ENCODE assay signal across 40 mouse cellular contexts in genomic region chr6:149103451-149103850, GRCm38 (mm10). TPM values are rescaled to one million over a fixed set of nuclear protein-coding genes. Genes with fewer than 3 reads are reported as not detected.
"Had no signal": no experiment of that assay in that cellular context is flagged by ENCODE, and none has a peak within 500 bp of the region (broad histone marks: within the 10 kb centered on the region; RNA-seq: fewer than 3 reads in every experiment).

No protein-coding gene starts in this region.

- H3K9me3 ChIP-seq: heart, embryonic 10.5 days; heart, embryonic 12.5 days; hindbrain, embryonic 10.5 days; hindbrain, embryonic 12.5 days; intestine, embryonic 15.5 days; limb, embryonic 10.5 days; limb, embryonic 12.5 days; liver, embryonic 13.5 days had no signal

- DNase-seq: gastrocnemius, adult 2 months; gastrocnemius, postnatal 10 days; gastrocnemius, postnatal 25 days; heart, adult 18-20 months; heart, postnatal 10 days; heart, postnatal 4 days; kidney, adult 18-20 months; kidney, adult 8-10 months; kidney, postnatal 10 days; kidney, postnatal 25 days; kidney, postnatal 4 days; liver; liver, embryonic 13.5 days had no signal

- H3K4me1 ChIP-seq: heart, embryonic 12.5 days; intestine, embryonic 15.5 days; liver, embryonic 13.5 days had no signal

- H3K27me3 ChIP-seq: heart, embryonic 12.5 days; hindbrain, embryonic 12.5 days; intestine, embryonic 15.5 days; limb, embryonic 12.5 days had no signal

- ATAC-seq: hindbrain, embryonic 16.5 days; inflammation-experienced regulatory T-cells, adult 6 months; intestine, embryonic 15.5 days; intestine, postnatal 0 days had no signal

- H3K9ac ChIP-seq: heart, embryonic 12.5 days; hindbrain, embryonic 12.5 days; hindbrain, embryonic 14.5 days; intestine, embryonic 15.5 days; limb, embryonic 12.5 days; liver, embryonic 13.5 days had no signal

- H3K27ac ChIP-seq: gastrocnemius, adult 2 months; heart, embryonic 10.5 days; hindbrain, embryonic 10.5 days; hindbrain, embryonic 12.5 days; hindbrain, embryonic 14.5 days; intestine, embryonic 15.5 days; layer of hippocampus, adult 2 months; left cerebral cortex, adult 2 months; limb, embryonic 10.5 days; limb, embryonic 12.5 days; liver, embryonic 13.5 days had no signal

- H3K4me3 ChIP-seq: gastrocnemius, adult 2 months; heart, embryonic 10.5 days; heart, embryonic 12.5 days; hindbrain, embryonic 10.5 days; hindbrain, embryonic 12.5 days; intestine, embryonic 15.5 days; layer of hippocampus, adult 2 months; left cerebral cortex, adult 2 months; limb, embryonic 10.5 days; limb, embryonic 12.5 days; liver, embryonic 13.5 days had no signal

- H3K4me2 ChIP-seq: heart, embryonic 12.5 days; hindbrain, embryonic 12.5 days; hindbrain, embryonic 14.5 days; intestine, embryonic 15.5 days; limb, embryonic 12.5 days; liver, embryonic 11.5 days; liver, embryonic 13.5 days had no signal

- H3K36me3 ChIP-seq: heart, embryonic 10.5 days; heart, embryonic 12.5 days; hindbrain, embryonic 10.5 days; hindbrain, embryonic 12.5 days; intestine, embryonic 15.5 days; limb, embryonic 10.5 days; limb, embryonic 12.5 days; liver, embryonic 13.5 days had no signal

RNA-seq across cellular contexts. Expression of gene Gm10203, which starts 26.5 kb away (rescaled TPM):
- total RNA-seq: gastrocnemius, adult 2 months; gastrocnemius, postnatal 10 days; gastrocnemius, postnatal 25 days; gastrocnemius, postnatal 4 days; granulocyte monocyte progenitor cell, adult 5-6 weeks; heart, adult 18-20 months; heart, adult 8-10 months; heart, postnatal 10 days; heart, postnatal 25 days; heart, postnatal 4 days; layer of hippocampus, adult 2 months; layer of hippocampus, postnatal 10 days; layer of hippocampus, postnatal 25 days; left cerebral cortex, adult 2 months; left cerebral cortex, postnatal 14 days; left cerebral cortex, postnatal 36 days had no signal
- polyA plus RNA-seq: heart, embryonic 10.5 days; heart, embryonic 12.5 days; heart, embryonic 14.5 days; heart, embryonic 16.5 days; hindbrain, embryonic 10.5 days; hindbrain, embryonic 12.5 days; hindbrain, embryonic 14.5 days; hindbrain, embryonic 16.5 days; inflammation-experienced regulatory T-cells, adult 6 months; intestine, embryonic 15.5 days; intestine, postnatal 0 days; kidney, embryonic 14.5 days; kidney, embryonic 16.5 days; limb, embryonic 10.5 days; limb, embryonic 12.5 days; limb, embryonic 14.5 days; liver, embryonic 11.5 days; liver, embryonic 13.5 days had no signal
